In the genomic region with DNA sequence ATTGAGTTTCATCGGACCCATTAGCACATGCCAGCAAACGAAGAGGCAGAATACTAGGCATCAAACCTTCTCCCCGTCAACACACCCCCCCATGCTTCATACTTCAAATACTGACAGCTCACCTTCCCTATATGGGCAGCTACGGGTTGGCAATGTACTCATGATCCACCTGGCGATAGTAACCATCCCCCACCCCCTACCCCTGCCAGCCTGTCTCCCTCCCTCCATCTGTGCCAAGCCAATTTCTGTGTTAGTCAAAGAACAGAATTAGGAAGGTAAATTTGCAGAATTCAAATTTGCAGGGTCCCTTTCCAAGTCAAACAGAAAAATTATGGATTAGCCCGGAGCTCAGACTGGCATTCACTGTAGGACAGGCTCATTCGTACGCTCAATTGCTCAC, we compare ENCODE assay signal across 25 mouse cellular contexts.
A peak's percentile ranks its signal among the peaks of the same experiment; 100 is the strongest.
DNase-seq lines count a peak whose midpoint lies in the region; ATAC-seq and TF ChIP-seq lines count a peak whose summit lies in the region.
"Had no signal": no experiment of that assay in that cellular context is flagged by ENCODE, and none has a peak within 500 bp of the region (broad histone marks: within the 10 kb centered on the region; RNA-seq: fewer than 3 reads in every experiment).

No protein-coding gene starts in this region.

- DNase-seq in forebrain, embryonic 14.5 days (ENCODE audit: low spot score), result no peak
- peak; percentile 9 to 17 for DNase-seq in layer of hippocampus, postnatal 14 days (ENCODE audit: low spot score in 2 of 2)
- DNase-seq in layer of hippocampus, adult 9-10 months (ENCODE audit: low spot score), result no peak
- no peak for DNase-seq in liver, embryonic 14.5 days (ENCODE audit: low read depth in 3 of 3, low spot score in 3 of 3)
- no peak for DNase-seq in liver, postnatal 0 days
- no peak for DNase-seq in right cerebral cortex, adult 18-20 months
- DNase-seq: adrenal gland, adult 2 months; adrenal gland, postnatal 14 days; cerebellum, adult 11-12 months; cerebellum, adult 9-10 months; cerebellum, postnatal 36 days; gastrocnemius, postnatal 36 days; heart, adult 2 months; heart, postnatal 14 days; heart, postnatal 4 days had no signal

- H3K9ac ChIP-seq in forebrain, embryonic 15.5 days (replicated peaks), result no peak overlapping the region
- no peak overlapping the region for H3K9ac ChIP-seq in forebrain, embryonic 14.5 days (ENCODE audit: low read length)
- H3K9ac ChIP-seq in liver, embryonic 14.5 days (replicated peaks), result 0 out of 2 replicates have a peak overlapping the region, but pooled peaks have one; percentile 14
- no peak overlapping the region for H3K9ac ChIP-seq in liver, postnatal 0 days (replicated peaks)
- H3K9ac ChIP-seq in liver, embryonic 16.5 days (ENCODE audit: low read depth, low read length), result no peak overlapping the region; the same call in 1 of the 2 replicates
- H3K9ac ChIP-seq: forebrain, embryonic 13.5 days; heart, embryonic 13.5 days; hindbrain, embryonic 14.5 days had no signal

- H3K4me1 ChIP-seq in forebrain, embryonic 15.5 days, result 0 out of 2 replicates have a peak, but pooled peaks cover 5% of the 10 kb centered on the region
- H3K4me1 ChIP-seq in forebrain, embryonic 14.5 days (ENCODE audit: control insufficient read depth, insufficient read depth, low read length), result no peaks in the 10 kb centered on the region
- peaks cover 92 to 93% of the 10 kb centered on the region in 2 experiments for H3K4me1 ChIP-seq in liver, embryonic 14.5 days (replicated peaks; ENCODE audit: control insufficient read depth in 2 of 2, insufficient read depth in 2 of 2, low read length in 1 of 2)
- peaks cover 60% of the 10 kb centered on the region for H3K4me1 ChIP-seq in liver, postnatal 0 days (ENCODE audit: insufficient read depth)
- peaks cover 92% of the 10 kb centered on the region for H3K4me1 ChIP-seq in liver, embryonic 16.5 days (ENCODE audit: control insufficient read depth, low read depth, low read length)

- peak overlapping the region; percentile 27; the same call in 1 of the 2 replicates for H3K27ac ChIP-seq in forebrain, embryonic 15.5 days (replicated peaks)
- H3K27ac ChIP-seq in forebrain, embryonic 14.5 days (ENCODE audit: low read depth, low read length), result no peak overlapping the region
- peak overlapping the region; percentile 99 for H3K27ac ChIP-seq in liver, embryonic 14.5 days
- no peak overlapping the region for H3K27ac ChIP-seq in liver, postnatal 0 days (ENCODE audit: low read depth)
- H3K27ac ChIP-seq in liver, embryonic 16.5 days (ENCODE audit: low read length), result peak overlapping the region; percentile 99
- H3K27ac ChIP-seq: forebrain, embryonic 13.5 days; heart, adult 2 months; heart, embryonic 13.5 days; hindbrain, embryonic 14.5 days; hindbrain, postnatal 0 days had no signal

- no peak for ATAC-seq in forebrain, embryonic 15.5 days (replicated peaks)
- no peak for ATAC-seq in forebrain, embryonic 14.5 days
- no peak for ATAC-seq in liver, embryonic 14.5 days (ENCODE audit: insufficient read depth)
- no peak for ATAC-seq in liver, postnatal 0 days
- no peak for ATAC-seq in liver, embryonic 16.5 days (ENCODE audit: low read depth)
- ATAC-seq: CD4-positive, CD25-positive, alpha-beta regulatory T cell, adult 4 months; forebrain, embryonic 13.5 days; hindbrain, postnatal 0 days; inflammation-experienced regulatory T-cells, adult 6 months had no signal

- no peaks in the 10 kb centered on the region for H3K36me3 ChIP-seq in forebrain, embryonic 15.5 days
- H3K36me3 ChIP-seq in forebrain, embryonic 14.5 days (ENCODE audit: control insufficient read depth, insufficient read depth, low read length), result no peaks in the 10 kb centered on the region
- no peaks in the 10 kb centered on the region for H3K36me3 ChIP-seq in liver, embryonic 14.5 days (replicated peaks; ENCODE audit: control insufficient read depth, insufficient read depth, low read depth)
- H3K36me3 ChIP-seq in liver, postnatal 0 days (replicated peaks; ENCODE audit: insufficient read depth, low read length), result no peaks in the 10 kb centered on the region
- H3K36me3 ChIP-seq in liver, embryonic 16.5 days (ENCODE audit: control insufficient read depth, insufficient read depth), result no peaks in the 10 kb centered on the region
- H3K36me3 ChIP-seq: forebrain, embryonic 10.5 days; heart, embryonic 10.5 days; heart, embryonic 13.5 days had no signal

- H3K9me3 ChIP-seq in forebrain, embryonic 15.5 days, result no peaks in the 10 kb centered on the region
- no peaks in the 10 kb centered on the region for H3K9me3 ChIP-seq in forebrain, embryonic 14.5 days (replicated peaks; ENCODE audit: control insufficient read depth, low read length)
- H3K9me3 ChIP-seq in liver, embryonic 14.5 days (ENCODE audit: control insufficient read depth, low read length), result no peaks in the 10 kb centered on the region
- no peaks in the 10 kb centered on the region for H3K9me3 ChIP-seq in liver, postnatal 0 days (ENCODE audit: low read length)
- H3K9me3 ChIP-seq in liver, embryonic 16.5 days (replicated peaks; ENCODE audit: control insufficient read depth, low read length), result peaks cover under 1% of the 10 kb centered on the region; the same call in 1 of the 2 replicates
- H3K9me3 ChIP-seq: forebrain, embryonic 10.5 days; forebrain, embryonic 13.5 days; heart, embryonic 10.5 days; heart, embryonic 13.5 days had no signal

- no peaks in the 10 kb centered on the region for H3K27me3 ChIP-seq in forebrain, embryonic 15.5 days
- no peaks in the 10 kb centered on the region for H3K27me3 ChIP-seq in forebrain, embryonic 14.5 days (replicated peaks; ENCODE audit: control insufficient read depth, insufficient read depth, low read length)
- H3K27me3 ChIP-seq in liver, embryonic 14.5 days (ENCODE audit: control insufficient read depth, insufficient read depth, low read length), result no peaks in the 10 kb centered on the region
- H3K27me3 ChIP-seq in liver, postnatal 0 days (ENCODE audit: insufficient read depth, low read length), result no peaks in the 10 kb centered on the region
- H3K27me3 ChIP-seq in liver, embryonic 16.5 days (ENCODE audit: control insufficient read depth, insufficient read depth, low read depth, low read length), result no peaks in the 10 kb centered on the region
- H3K27me3 ChIP-seq: forebrain, embryonic 13.5 days; heart, embryonic 13.5 days had no signal

- TF ChIP-seq CTCF in liver, embryonic 14.5 days (IDR thresholded peaks at IDR 0.05; ENCODE audit: low read depth), result no peak
- no peak for TF ChIP-seq CTCF in liver, postnatal 0 days (IDR thresholded peaks at IDR 0.05; ENCODE audit: low read depth)

- no peak overlapping the region for H3K4me2 ChIP-seq in forebrain, embryonic 15.5 days (replicated peaks)
- no peak overlapping the region for H3K4me2 ChIP-seq in forebrain, embryonic 14.5 days (ENCODE audit: low read length)
- H3K4me2 ChIP-seq in liver, embryonic 14.5 days (ENCODE audit: low read depth), result no peak overlapping the region
- no peak overlapping the region for H3K4me2 ChIP-seq in liver, postnatal 0 days (ENCODE audit: low read depth, low read length)
- H3K4me2 ChIP-seq in liver, embryonic 16.5 days (ENCODE audit: low read depth, low read length), result no peak overlapping the region
- H3K4me2 ChIP-seq: forebrain, embryonic 13.5 days; heart, embryonic 13.5 days; hindbrain, embryonic 14.5 days had no signal

- H3K4me3 ChIP-seq in forebrain, embryonic 15.5 days, result no peak overlapping the region
- H3K4me3 ChIP-seq in forebrain, embryonic 14.5 days (ENCODE audit: low read depth, low read length), result no peak overlapping the region
- H3K4me3 ChIP-seq in liver, embryonic 14.5 days (ENCODE audit: insufficient read depth in 1 of 2, low read depth in 2 of 2, low read length in 2 of 2), result no peak overlapping the region
- no peak overlapping the region for H3K4me3 ChIP-seq in liver, postnatal 0 days (ENCODE audit: low read depth, low read length)
- H3K4me3 ChIP-seq in liver, embryonic 16.5 days (ENCODE audit: low read depth, low read length), result no peak overlapping the region
- H3K4me3 ChIP-seq: forebrain, embryonic 10.5 days; forebrain, embryonic 13.5 days; heart, adult 2 months; heart, embryonic 10.5 days; heart, embryonic 13.5 days had no signal

- WGBS in forebrain, embryonic 15.5 days, result 80% methylated on average over 8 of the region's 8 CpGs
- WGBS in forebrain, embryonic 14.5 days, result 90% methylated on average over 8 of the region's 8 CpGs
- 88% methylated on average over 8 of the region's 8 CpGs for WGBS in liver, embryonic 14.5 days (ENCODE audit: insufficient replicate concordance)
- 94% methylated on average over 8 of the region's 8 CpGs for whole genome bisulfite sequencing in liver, postnatal 0 days (ENCODE audit: insufficient replicate concordance)
- 85% methylated on average over 8 of the region's 8 CpGs for WGBS in liver, embryonic 16.5 days (ENCODE audit: insufficient replicate concordance)

- TF ChIP-seq EP300 in liver, embryonic 14.5 days (IDR thresholded peaks at IDR 0.05; ENCODE audit: low read depth), result no peak
- TF ChIP-seq EP300 in liver, postnatal 0 days (IDR thresholded peaks at IDR 0.05; ENCODE audit: low read depth), result no peak

Comparison
In these comparisons a context has a peak if more than half of its experiments do, and no peak if none do; other contexts are left out.
1. H3K27ac ChIP-seq: peak in forebrain, embryonic 15.5 days (single experiment), liver, embryonic 14.5 days (single experiment) and liver, embryonic 16.5 days (single experiment); none in forebrain, embryonic 14.5 days (single experiment) and liver, postnatal 0 days (single experiment).
2. DNase-seq: peak in layer of hippocampus, postnatal 14 days (2 of 2); none in forebrain, embryonic 14.5 days (single experiment), layer of hippocampus, adult 9-10 months (single experiment), liver, embryonic 14.5 days (0 of 3), liver, postnatal 0 days (single experiment) and right cerebral cortex, adult 18-20 months (single experiment).